Mouse (Mus musculus): ENCODE measurements around the gene Theg.

Gene Theg

GRCm38 (mm10) chr10:79594111-79594510, 7.0 kb upstream of the Theg start:
- no peak for DNase-seq

GRCm38 (mm10) chr10:79590702-79591101, 3.6 kb upstream of the Theg start:
- no peak for DNase-seq

GRCm38 (mm10) chr10:79587752-79588126, 608 bp upstream of the Theg start:
- no peak for DNase-seq

GRCm38 (mm10) chr10:79586243-79586642, 888 bp downstream of the Theg start:
- no peak for DNase-seq

- DNase-seq = no peak
Measured at GRCm38 (mm10) chr10:79585723-79586122, 1.4 kb downstream of the Theg start.

GRCm38 (mm10) chr10:79585136-79585535, 2.0 kb downstream of the Theg start:
- DNase-seq = no peak

- no peak for DNase-seq
Measured at GRCm38 (mm10) chr10:79584426-79584825, 2.7 kb downstream of the Theg start.

GRCm38 (mm10) chr10:79584021-79584420, 3.1 kb downstream of the Theg start:
- DNase-seq = no peak

- no peak for DNase-seq
Measured at GRCm38 (mm10) chr10:79581501-79581900, 5.6 kb downstream of the Theg start.

GRCm38 (mm10) chr10:79580811-79581210, 6.3 kb downstream of the Theg start:
- DNase-seq = peak; percentile 73

GRCm38 (mm10) chr10:79580356-79580755, 6.8 kb downstream of the Theg start:
- DNase-seq = no peak

GRCm38 (mm10) chr10:79579781-79580180, 7.3 kb downstream of the Theg start:
- no peak for DNase-seq

- no peak for DNase-seq
Measured at GRCm38 (mm10) chr10:79578891-79579290, 8.2 kb downstream of the Theg start.

- no peak for DNase-seq
Measured at GRCm38 (mm10) chr10:79578276-79578675, 8.9 kb downstream of the Theg start.

GRCm38 (mm10) chr10:79577376-79577775, 9.8 kb downstream of the Theg start:
- DNase-seq = no peak

GRCm38 (mm10) chr10:79575754-79576153, 11.4 kb downstream of the Theg start:
- DNase-seq = no peak

GRCm38 (mm10) chr10:79574796-79575195, 12.3 kb downstream of the Theg start:
- DNase-seq = no peak

- DNase-seq = no peak
Measured at GRCm38 (mm10) chr10:79574350-79574749, 12.8 kb downstream of the Theg start.

GRCm38 (mm10) chr10:79573611-79574010, 13.5 kb downstream of the Theg start:
- DNase-seq = no peak

- no peak for DNase-seq
Measured at GRCm38 (mm10) chr10:79571314-79571713, 15.8 kb downstream of the Theg start.

GRCm38 (mm10) chr10:79569921-79570320, 17.2 kb downstream of the Theg start:
- DNase-seq = no peak

- DNase-seq = no peak
Measured at GRCm38 (mm10) chr10:79559716-79560115, 27.4 kb downstream of the Theg start.

GRCm38 (mm10) chr10:79557496-79557895, 29.6 kb downstream of the Theg start:
- no peak for DNase-seq

GRCm38 (mm10) chr10:79556951-79557350, 30.2 kb downstream of the Theg start:
- DNase-seq = no peak

GRCm38 (mm10) chr10:79555238-79555724, 31.9 kb downstream of the Theg start:
- DNase-seq = no peak
